Comparison of ENCODE assay signal across 9 mouse cellular contexts in the genomic region with DNA sequence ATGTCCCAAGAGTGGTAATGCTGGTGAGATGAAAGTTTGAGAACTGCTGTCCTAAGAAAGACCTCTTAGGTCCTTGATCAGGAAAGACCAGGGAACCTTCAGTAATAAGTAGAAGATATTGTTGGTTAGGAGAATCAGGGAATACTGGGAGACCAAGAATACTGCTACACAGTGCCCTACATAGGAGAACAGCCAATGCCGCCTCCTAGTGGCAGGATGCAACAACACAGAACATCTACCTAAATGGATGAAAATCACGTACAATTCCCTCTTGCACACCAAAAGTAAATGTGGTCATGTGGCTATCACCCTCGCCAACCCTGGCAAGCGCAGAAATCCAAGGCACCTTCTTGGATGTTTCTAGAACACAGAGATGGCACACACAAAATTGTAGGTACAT. TPM values are rescaled to one million over a fixed set of nuclear protein-coding genes. Genes with fewer than 3 reads are reported as not detected.
DNase-seq lines count a peak whose midpoint lies in the region; ATAC-seq and TF ChIP-seq lines count a peak whose summit lies in the region.
"Had no signal": no experiment of that assay in that cellular context is flagged by ENCODE, and none has a peak within 500 bp of the region (broad histone marks: within the 10 kb centered on the region; RNA-seq: fewer than 3 reads in every experiment).

No protein-coding gene starts in this region.

- H3K4me1 ChIP-seq in forebrain, embryonic 15.5 days, result no peaks in the 10 kb centered on the region
- no peaks in the 10 kb centered on the region for H3K4me1 ChIP-seq in liver, adult 2 months (ENCODE audit: control insufficient read depth, insufficient read depth, low read length)
- H3K4me1 ChIP-seq: heart, embryonic 13.5 days had no signal

- no peak overlapping the region for H3K27ac ChIP-seq in forebrain, embryonic 15.5 days (replicated peaks)
- H3K27ac ChIP-seq in liver, adult 2 months (replicated peaks; ENCODE audit: insufficient read depth, low read depth, low read length), result no peak overlapping the region
- H3K27ac ChIP-seq: heart, embryonic 13.5 days had no signal

- no peak overlapping the region for H3K9ac ChIP-seq in forebrain, embryonic 15.5 days (replicated peaks)
- H3K9ac ChIP-seq in liver, adult 2 months (ENCODE audit: low read depth, low read length), result no peak overlapping the region
- H3K9ac ChIP-seq: heart, embryonic 13.5 days had no signal

- TF ChIP-seq CTCF in liver, adult 2 months (IDR thresholded peaks at IDR 0.05; ENCODE audit: low read depth, low read length), result peak; percentile 34; the same call in 1 of the 2 replicates

- no peak overlapping the region for H3K4me2 ChIP-seq in forebrain, embryonic 15.5 days (replicated peaks)
- H3K4me2 ChIP-seq: heart, embryonic 13.5 days had no signal

- TF ChIP-seq POLR2A in liver, adult 2 months (IDR thresholded peaks at IDR 0.05; ENCODE audit: extremely low read depth, insufficient read depth, low read length), result no peak

- H3K4me3 ChIP-seq in forebrain, embryonic 15.5 days, result no peak overlapping the region
- no peak overlapping the region for H3K4me3 ChIP-seq in liver, adult 2 months (ENCODE audit: insufficient read depth, low read depth, low read length)
- H3K4me3 ChIP-seq: heart, embryonic 13.5 days had no signal

- 17% methylated on average over 4 of the region's 4 CpGs for WGBS in forebrain, embryonic 15.5 days
- 69% methylated on average over 4 of the region's 4 CpGs for WGBS in liver, adult 2 months

- ATAC-seq in forebrain, embryonic 15.5 days (replicated peaks), result peak; percentile 78

- H3K36me3 ChIP-seq in forebrain, embryonic 15.5 days, result no peaks in the 10 kb centered on the region
- peaks cover 54% of the 10 kb centered on the region for H3K36me3 ChIP-seq in liver, adult 2 months (ENCODE audit: control insufficient read depth, insufficient read depth, low read length)

- H3K9me3 ChIP-seq in forebrain, embryonic 15.5 days, result no peaks in the 10 kb centered on the region
- H3K9me3 ChIP-seq: heart, embryonic 13.5 days had no signal

- no peaks in the 10 kb centered on the region for H3K27me3 ChIP-seq in forebrain, embryonic 15.5 days
- no peaks in the 10 kb centered on the region for H3K27me3 ChIP-seq in liver, adult 2 months (ENCODE audit: control insufficient read depth, insufficient read depth, low read length)
- H3K27me3 ChIP-seq: heart, embryonic 13.5 days had no signal

- H3K79me2 ChIP-seq in liver, adult 2 months (ENCODE audit: control insufficient read depth, insufficient read depth, low read length), result no peaks in the 10 kb centered on the region

- peak; percentile 37 for DNase-seq in urinary bladder, postnatal 14 days (ENCODE audit: low spot score)
- no peak for DNase-seq in urinary bladder, postnatal 10 days (ENCODE audit: low spot score)
- peak; percentile 48 for DNase-seq in cerebellum, adult 11 months
- peak; percentile 75 for DNase-seq in kidney, postnatal 10 days
- DNase-seq in liver, adult 2 months (ENCODE audit: extremely low read depth, low read depth, low spot score), result peak; percentile 24
- peak; percentile 55 to 59 for DNase-seq in right cerebral cortex, adult 2 months (ENCODE audit: low spot score in 2 of 2)
- DNase-seq in ovary, adult 18-20 months (ENCODE audit: low spot score), result no peak

RNA-seq across cellular contexts. Expression of gene Zc3hav1l, which starts 27.5 kb away (rescaled TPM):
- polyA plus RNA-seq in forebrain, embryonic 15.5 days (2015; fragmentation: Nextera tagmentation; extraction: Ambion mirVana), result 6.6 and 6.8 TPM in 2 replicates
- 0.18 and 0.27 TPM in 2 replicates for total RNA-seq in liver, adult 2 months (2014; rRNA removed)
- polyA plus RNA-seq in liver, adult 2 months (2012; rRNA removed), result 0.15 and 0.22 TPM in 2 replicates

RNA-seq across cellular contexts. Expression of gene Zc3hav1, which starts 27.8 kb away (rescaled TPM):
- 0.61 and 0.89 TPM in 2 replicates for polyA plus RNA-seq in forebrain, embryonic 15.5 days (2015; fragmentation: Nextera tagmentation; extraction: Ambion mirVana)
- total RNA-seq in liver, adult 2 months (2014; rRNA removed), result 27.9 and 31.8 TPM in 2 replicates
- 16.3 and 17.0 TPM in 2 replicates for polyA plus RNA-seq in liver, adult 2 months (2012; rRNA removed)

RNA-seq across cellular contexts. Expression of gene Ttc26, which starts 54.7 kb away (rescaled TPM):
- polyA plus RNA-seq in forebrain, embryonic 15.5 days (2015; fragmentation: Nextera tagmentation; extraction: Ambion mirVana), result 7.7 and 8.9 TPM in 2 replicates
- 0.47 and 0.65 TPM in 2 replicates for total RNA-seq in liver, adult 2 months (2014; rRNA removed)
- polyA plus RNA-seq in liver, adult 2 months (2012; rRNA removed), result 0.10 and 0.11 TPM in 2 replicates

Comparison
In these comparisons a context has a peak if more than half of its experiments do, and no peak if none do; other contexts are left out.
1. DNase-seq: peak in urinary bladder, postnatal 14 days (single experiment), cerebellum, adult 11 months (single experiment), kidney, postnatal 10 days (single experiment), liver, adult 2 months (single experiment) and right cerebral cortex, adult 2 months (2 of 2); none in urinary bladder, postnatal 10 days (single experiment) and ovary, adult 18-20 months (single experiment).